Mouse (Mus musculus) heart, postnatal 4 days (tissue): Measurements from ENCODE around the gene Rundc3a. TPM values are rescaled to one million over a fixed set of nuclear protein-coding genes. Genes with fewer than 3 reads are reported as not detected.

Source experiments
- DNase-seq: peaks from one replicate; pipeline ENCODE4 v3.0.0; 2021
- microRNA-seq, 2 experiments: library from miRNA; unstranded; fragments of <30 nt; microRNA quantifications; one replicate each; pipeline ENCODE4 v1.2.0; 2021 to 2022
- total RNA-seq, 2 experiments: library from RNA; stranded (reverse); gene quantifications; 2 replicates each; pipeline ENCODE4 v1.2.3; 2021

Rundc3a gene
- total RNA-seq, 2 experiments from 2014 or later = 0.50 to 1.9 TPM

DNA sequence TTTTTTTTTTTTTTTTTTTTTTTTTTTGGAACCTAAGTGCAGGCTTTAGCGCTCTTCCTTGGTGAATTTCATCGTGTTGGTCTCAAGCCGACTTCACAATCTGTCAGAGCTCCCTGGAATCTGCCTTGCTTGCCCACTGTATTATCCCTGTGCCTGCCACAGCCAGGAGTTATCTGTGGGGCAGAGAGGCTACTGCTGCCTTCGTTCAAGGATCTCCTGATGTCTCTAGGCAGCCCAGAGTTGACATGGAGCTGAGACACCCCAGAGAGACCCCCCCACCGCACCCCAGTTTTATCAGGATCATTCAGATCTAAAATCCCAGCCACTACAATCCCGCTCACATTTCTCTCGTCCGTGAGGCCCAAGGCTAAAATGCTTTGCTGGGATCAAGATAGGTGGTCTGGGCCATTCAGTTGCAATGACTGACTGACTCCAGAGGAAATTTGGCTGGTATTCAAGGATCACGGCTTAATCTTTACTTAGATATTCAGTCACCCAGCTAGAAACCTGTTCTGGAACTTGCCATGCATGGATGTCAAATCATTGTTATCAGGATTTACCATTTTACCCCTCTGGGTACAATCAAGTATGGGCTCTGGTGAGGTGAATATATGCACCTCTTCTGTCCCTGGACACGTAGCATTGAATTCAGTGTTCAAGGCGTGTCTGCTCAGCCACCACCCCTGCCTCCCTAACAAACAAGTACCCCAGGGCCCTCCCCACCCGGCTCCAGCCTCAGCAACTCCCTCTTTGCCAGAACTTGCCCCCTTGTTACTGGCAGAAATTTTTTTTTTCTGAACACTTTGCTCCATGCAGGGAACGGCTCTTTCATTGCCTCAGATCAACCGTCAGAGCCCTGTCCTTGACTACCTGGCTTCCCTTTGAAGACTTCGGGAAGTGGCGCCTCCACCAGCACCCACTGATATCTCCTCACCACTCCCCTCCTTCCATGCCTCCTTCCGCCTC lies 56.1 kb downstream of the Rundc3a start:
- no peak for DNase-seq

Small RNA genes lying within 50 kb of the gene (microRNA-seq; reads per million reads assigned to microRNA genes)
- 0 reads per million in 2 experiments for gene Mir6930

Other genes starting within 250 kb of the Rundc3a start
- gene Nags, start 247.9 kb upstream of the Rundc3a start, total RNA-seq = not detected
- gene Tmem101, start 237.0 kb upstream of the Rundc3a start, total RNA-seq = 10 to 100 TPM; 15.0 to 15.4 TPM
- 10 to 100 TPM; 71.3 to 75.3 TPM for gene Lsm12, start 208.1 kb upstream of the Rundc3a start, total RNA-seq
- gene G6pc3, start 203.8 kb upstream of the Rundc3a start, total RNA-seq = 10 to 100 TPM; 29.9 to 32.6 TPM
- 10 to 100 TPM; 90.7 to 91.4 TPM for gene Hdac5, start 163.2 kb upstream of the Rundc3a start, total RNA-seq
- 1 to 10 TPM; 5.3 TPM for gene BC030867, start 144.5 kb upstream of the Rundc3a start, total RNA-seq
- gene Asb16, start 124.7 kb upstream of the Rundc3a start, total RNA-seq = under 1 TPM; 0.33 to 0.41 TPM
- 10 to 100 TPM; 26.6 to 27.7 TPM for gene Tmub2, start 108.5 kb upstream of the Rundc3a start, total RNA-seq
- 10 to 100 TPM; 36.8 to 39.4 TPM for gene Atxn7l3, start 96.8 kb upstream of the Rundc3a start, total RNA-seq
- 10 to 100 TPM; 81.9 to 89.3 TPM for gene Ubtf, start 73.7 kb upstream of the Rundc3a start, total RNA-seq
- 10 to 100 TPM in 1 of 2 experiments, 1 to 10 TPM in 1; 7.2 to 22.1 TPM for gene Slc4a1, start 27.2 kb upstream of the Rundc3a start, total RNA-seq
- 100 to 1,000 TPM; 161 to 165 TPM for gene Slc25a39, start 14.5 kb downstream of the Rundc3a start, total RNA-seq
- 100 to 1,000 TPM; 141 to 144 TPM for gene Grn, start 36.9 kb downstream of the Rundc3a start, total RNA-seq
- 10 to 100 TPM; 30.2 to 30.5 TPM for gene Fam171a2, start 54.3 kb downstream of the Rundc3a start, total RNA-seq
- gene Itga2b, start 76.7 kb downstream of the Rundc3a start, total RNA-seq = 1 to 10 TPM; 4.2 to 5.4 TPM
- 10 to 100 TPM; 29.5 to 29.7 TPM for gene Gpatch8, start 163.0 kb downstream of the Rundc3a start, total RNA-seq
- gene Gm11627, start 186.1 kb downstream of the Rundc3a start, total RNA-seq = 1 to 10 TPM; 4.4 to 5.3 TPM
- gene Fzd2, start 211.0 kb downstream of the Rundc3a start, total RNA-seq = 10 to 100 TPM; 21.9 TPM